Mouse (Mus musculus) olfactory bulb, adult 2 months (tissue): Measurements from ENCODE around the gene Ppfia4.

ENCODE experiments used
- CTCF ChIP-seq: fragments of 200-500 bp; IDR thresholded peaks from 2 replicates; pipeline ENCODE4 v1.5.1; 2012; ENCODE audit warnings: low read depth, mild to moderate bottlenecking, low read length, moderate library complexity; ENCODE audit not compliant: insufficient read depth
- POLR2A ChIP-seq: fragments of 200-500 bp; IDR thresholded peaks from 2 replicates; pipeline ENCODE4 v1.6.1; 2012; ENCODE audit warnings: mild to moderate bottlenecking, low read depth, low read length, moderate library complexity; ENCODE audit not compliant: insufficient read depth

GRCm38 (mm10) chr1:134342781-134343310 is 10.1 kb upstream of the Ppfia4 start:
- TF ChIP-seq POLR2A (no peak), CTCF (no peak)
